Mouse (Mus musculus): Measurements from ENCODE around the gene Ankrd24. TPM values are rescaled to one million over a fixed set of nuclear protein-coding genes. Genes with fewer than 3 reads are reported as not detected.
A peak's percentile ranks its signal among the peaks of the same experiment; 100 is the strongest.

Ankrd24 gene
- not detected in 2 replicates for polyA plus RNA-seq (2012; ENCODE audit: insufficient read depth, insufficient read length, low replicate concordance, missing spikeins)

GRCm38 (mm10) chr10:81628390-81628789, at the start of gene Ankrd24:
Ankrd24 (plus strand) TSS chr10:81628540.
- peaks cover 23% of the 10 kb centered on the region for H3K4me1 ChIP-seq (ENCODE audit: control insufficient read depth, insufficient read depth, low read length)
- 85% methylated on average over 16 of the region's 16 CpGs for WGBS
- H3K27ac ChIP-seq (ENCODE audit: insufficient read depth, low read depth, low read length): peak within 1 kb of the TSS; percentile 70
- peak within 1 kb of the TSS; percentile 69 for H3K4me3 ChIP-seq (ENCODE audit: insufficient read depth, low read depth, low read length)
- TF ChIP-seq CTCF (IDR thresholded peaks at IDR 0.05; ENCODE audit: insufficient read depth, low read depth, low read length) (no peak), POLR2A (IDR thresholded peaks at IDR 0.05; ENCODE audit: insufficient read depth, low read depth, low read length) (no peak)

DNA sequence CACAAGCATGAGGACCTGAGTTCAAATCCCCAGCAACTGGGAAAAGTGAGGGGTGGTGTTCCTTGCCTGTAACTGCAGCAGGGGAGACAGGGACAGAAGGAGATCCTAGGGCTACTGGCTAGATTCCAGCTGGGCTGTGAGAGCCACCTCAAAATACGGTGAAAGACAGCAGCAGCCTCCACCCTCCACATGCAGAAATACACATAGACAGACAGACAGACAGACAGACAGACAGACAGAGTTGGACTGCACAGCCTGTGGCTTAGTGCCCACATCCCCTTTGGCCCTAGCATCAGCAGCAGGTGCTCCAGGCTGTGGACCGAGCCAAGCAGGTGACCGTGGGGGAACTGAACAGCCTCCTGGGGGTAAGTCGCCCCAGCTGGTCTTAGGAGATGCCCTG, 48.4 kb upstream of the Ankrd24 start:
- Histone ChIP-seq H3K4me3 (ENCODE audit: insufficient read depth, low read depth, low read length) (no peak overlapping the region), H3K27ac (ENCODE audit: insufficient read depth, low read depth, low read length) (no peak overlapping the region), H3K4me1 (ENCODE audit: control insufficient read depth, insufficient read depth, low read length) (peaks cover 45% of the 10 kb centered on the region)
- no peak for TF ChIP-seq CTCF (IDR thresholded peaks at IDR 0.05; ENCODE audit: insufficient read depth, low read depth, low read length)
- no peak for TF ChIP-seq POLR2A (IDR thresholded peaks at IDR 0.05; ENCODE audit: insufficient read depth, low read depth, low read length)
- WGBS: 77% methylated on average over 4 of the region's 4 CpGs

- H3K4me3 ChIP-seq (ENCODE audit: insufficient read depth, low read depth, low read length): no peak overlapping the region
- no peak overlapping the region for H3K27ac ChIP-seq (ENCODE audit: insufficient read depth, low read depth, low read length)
- peaks cover 42% of the 10 kb centered on the region for H3K4me1 ChIP-seq (ENCODE audit: control insufficient read depth, insufficient read depth, low read length)
- no peak for TF ChIP-seq CTCF (IDR thresholded peaks at IDR 0.05; ENCODE audit: insufficient read depth, low read depth, low read length)
- no peak for TF ChIP-seq POLR2A (IDR thresholded peaks at IDR 0.05; ENCODE audit: insufficient read depth, low read depth, low read length)
- 57% methylated on average over 25 of the region's 25 CpGs for WGBS
Measured at GRCm38 (mm10) chr10:81580441-81581070, 47.8 kb upstream of the Ankrd24 start.

DNA sequence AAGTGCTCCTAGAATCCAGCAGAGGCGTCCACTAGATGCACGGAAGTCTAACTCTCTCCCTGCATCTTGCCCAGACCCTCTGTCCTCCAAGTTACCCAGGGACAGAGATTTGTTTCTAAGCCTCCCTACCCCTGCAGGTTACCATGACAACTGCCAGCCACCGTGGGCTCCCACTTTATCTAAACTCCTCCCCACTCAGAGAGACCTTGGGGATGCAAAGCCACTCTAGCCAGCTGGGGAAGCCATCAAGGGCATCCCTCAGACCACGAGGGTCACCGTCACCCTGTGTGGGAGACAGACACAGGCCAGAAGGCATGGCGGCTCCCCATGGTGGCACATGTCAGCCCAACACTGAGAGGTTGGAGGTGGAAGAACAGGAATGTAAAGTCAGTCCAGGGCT, 45.0 kb upstream of the Ankrd24 start:
- TF ChIP-seq CTCF (IDR thresholded peaks at IDR 0.05; ENCODE audit: insufficient read depth, low read depth, low read length): no peak
- no peak for TF ChIP-seq POLR2A (IDR thresholded peaks at IDR 0.05; ENCODE audit: insufficient read depth, low read depth, low read length)
- H3K4me1 ChIP-seq (ENCODE audit: control insufficient read depth, insufficient read depth, low read length): peaks cover 26% of the 10 kb centered on the region
- H3K4me3 ChIP-seq (ENCODE audit: insufficient read depth, low read depth, low read length): no peak overlapping the region
- 64% methylated on average over 6 of the region's 6 CpGs for WGBS
- no peak overlapping the region for H3K27ac ChIP-seq (ENCODE audit: insufficient read depth, low read depth, low read length)

DNA sequence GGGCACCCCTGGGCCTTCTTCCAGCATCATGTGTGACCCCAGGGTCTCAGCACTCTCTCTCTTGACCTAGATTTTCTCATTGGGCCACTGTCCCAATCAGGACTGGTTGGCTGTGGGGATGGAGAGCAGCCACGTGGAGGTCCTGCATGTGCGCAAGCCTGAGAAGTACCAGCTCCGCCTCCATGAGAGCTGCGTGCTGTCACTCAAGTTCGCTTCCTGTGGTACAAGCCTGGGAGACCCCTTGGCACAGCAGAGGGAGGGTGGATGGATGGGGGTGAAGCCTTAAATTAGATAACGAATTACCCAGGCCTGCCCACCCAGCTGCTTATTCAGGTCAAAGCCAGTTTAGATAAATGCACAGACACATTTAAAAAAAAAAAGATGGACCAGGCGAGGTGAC, 39.6 kb upstream of the Ankrd24 start:
- H3K4me3 ChIP-seq (ENCODE audit: insufficient read depth, low read depth, low read length): no peak overlapping the region
- H3K4me1 ChIP-seq (ENCODE audit: control insufficient read depth, insufficient read depth, low read length): no peaks in the 10 kb centered on the region
- no peak for TF ChIP-seq CTCF (IDR thresholded peaks at IDR 0.05; ENCODE audit: insufficient read depth, low read depth, low read length)
- TF ChIP-seq POLR2A (IDR thresholded peaks at IDR 0.05; ENCODE audit: insufficient read depth, low read depth, low read length): no peak
- 73% methylated on average over 7 of the region's 7 CpGs for WGBS
- no peak overlapping the region for H3K27ac ChIP-seq (ENCODE audit: insufficient read depth, low read depth, low read length)

GRCm38 (mm10) chr10:81591846-81592245, 36.5 kb upstream of the Ankrd24 start:
- Histone ChIP-seq H3K27ac (ENCODE audit: insufficient read depth, low read depth, low read length) (no peak overlapping the region), H3K4me1 (ENCODE audit: control insufficient read depth, insufficient read depth, low read length) (peaks cover 20% of the 10 kb centered on the region), H3K4me3 (ENCODE audit: insufficient read depth, low read depth, low read length) (no peak overlapping the region)
- 58% methylated on average over 9 of the region's 9 CpGs for WGBS
- TF ChIP-seq POLR2A (IDR thresholded peaks at IDR 0.05; ENCODE audit: insufficient read depth, low read depth, low read length): no peak
- TF ChIP-seq CTCF (IDR thresholded peaks at IDR 0.05; ENCODE audit: insufficient read depth, low read depth, low read length): no peak

- no peak for TF ChIP-seq CTCF (IDR thresholded peaks at IDR 0.05; ENCODE audit: insufficient read depth, low read depth, low read length)
- TF ChIP-seq POLR2A (IDR thresholded peaks at IDR 0.05; ENCODE audit: insufficient read depth, low read depth, low read length): no peak
- Histone ChIP-seq H3K4me1 (ENCODE audit: control insufficient read depth, insufficient read depth, low read length) (peaks cover 27% of the 10 kb centered on the region), H3K4me3 (ENCODE audit: insufficient read depth, low read depth, low read length) (no peak overlapping the region), H3K27ac (ENCODE audit: insufficient read depth, low read depth, low read length) (no peak overlapping the region)
- WGBS: 76% methylated on average over 7 of the region's 7 CpGs
Measured at GRCm38 (mm10) chr10:81592631-81593030, 35.7 kb upstream of the Ankrd24 start.

DNA sequence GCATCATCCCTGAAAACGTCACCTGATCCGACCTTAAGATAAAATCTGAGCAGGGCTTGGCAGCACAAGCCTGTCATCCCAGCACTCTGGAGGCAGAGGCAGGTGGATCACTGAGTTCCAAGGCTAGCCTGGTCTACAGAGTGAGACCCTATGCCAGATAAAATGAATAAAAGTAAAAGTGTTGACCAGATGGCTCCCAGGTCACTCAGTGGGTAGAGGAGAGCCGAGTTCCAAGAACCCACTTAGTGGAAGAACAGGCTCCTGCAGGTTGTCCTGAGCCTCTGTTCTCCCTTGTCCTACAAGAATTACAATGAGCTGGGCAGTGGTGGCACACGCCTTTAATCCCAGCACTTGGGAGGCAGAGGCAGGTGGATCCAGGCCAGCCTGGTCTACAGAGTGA, 35.1 kb upstream of the Ankrd24 start:
- H3K4me1 ChIP-seq (ENCODE audit: control insufficient read depth, insufficient read depth, low read length): peaks cover 30% of the 10 kb centered on the region
- WGBS: 79% methylated on average over 4 of the region's 4 CpGs
- TF ChIP-seq POLR2A (IDR thresholded peaks at IDR 0.05; ENCODE audit: insufficient read depth, low read depth, low read length) (no peak), CTCF (IDR thresholded peaks at IDR 0.05; ENCODE audit: insufficient read depth, low read depth, low read length) (no peak)
- no peak overlapping the region for H3K4me3 ChIP-seq (ENCODE audit: insufficient read depth, low read depth, low read length)
- no peak overlapping the region for H3K27ac ChIP-seq (ENCODE audit: insufficient read depth, low read depth, low read length)

GRCm38 (mm10) chr10:81593935-81594334, 34.4 kb upstream of the Ankrd24 start:
- WGBS: 82% methylated on average over 18 of the region's 18 CpGs
- no peak for TF ChIP-seq POLR2A (IDR thresholded peaks at IDR 0.05; ENCODE audit: insufficient read depth, low read depth, low read length)
- TF ChIP-seq CTCF (IDR thresholded peaks at IDR 0.05; ENCODE audit: insufficient read depth, low read depth, low read length): no peak
- Histone ChIP-seq H3K4me1 (ENCODE audit: control insufficient read depth, insufficient read depth, low read length) (peaks cover 30% of the 10 kb centered on the region), H3K4me3 (ENCODE audit: insufficient read depth, low read depth, low read length) (no peak overlapping the region), H3K27ac (ENCODE audit: insufficient read depth, low read depth, low read length) (no peak overlapping the region)
